Mouse (Mus musculus) liver, embryonic 14.5 days (tissue): Measurements from ENCODE around the gene Dhrs4. TPM values are rescaled to one million over a fixed set of nuclear protein-coding genes. Genes with fewer than 3 reads are reported as not detected.
A peak's percentile ranks its signal among the peaks of the same experiment; 100 is the strongest.

Experiments used
- ATAC-seq: fragments of 200-750 bp; cut with Nextera tagmentation; 2 replicates; pipeline ENCODE4 v1.8.0; 2017; ENCODE audit warnings: moderate number of reproducible peaks, mild to moderate bottlenecking, moderate library complexity; ENCODE audit not compliant: insufficient read depth
- DNase-seq, 3 experiments: peaks; one replicate each; pipeline ENCODE4 v3.0.0-alpha.2; 2012 to 2013; ENCODE audit warnings: low read depth in 3 of 3, low spot score in 3 of 3
- H3K27ac ChIP-seq: fragments of 300-500 bp; sonication (generic); 2 replicates; pipeline ENCODE4 v1.5.1; 2014; ENCODE audit warnings: moderate library complexity, mild to moderate bottlenecking, control low read depth, inconsistent platforms
- H3K27me3 ChIP-seq: fragments of 300-500 bp; sonication (generic); 2 replicates; pipeline ENCODE4 v1.6.1; 2014; ENCODE audit warnings: mild to moderate bottlenecking, low read length, moderate library complexity; ENCODE audit not compliant: control insufficient read depth, insufficient read depth
- H3K36me3 ChIP-seq: fragments of 300-500 bp; sonication (generic); replicated peaks from 2 replicates; pipeline ENCODE4 v1.6.1; 2014; ENCODE audit warnings: low read depth; ENCODE audit not compliant: control insufficient read depth, insufficient read depth
- H3K4me1 ChIP-seq, 2 experiments: fragments of 200-500 bp in 1 of 2; fragments of 300-500 bp in 1 of 2; sonication (generic) in 1 of 2; replicated peaks; 2 replicates each; pipeline ENCODE4 v1.6.1; 2012 to 2014; ENCODE audit warnings: antibody characterized with exemption in 1 of 2, inconsistent platforms in 1 of 2, low read length in 1 of 2; ENCODE audit not compliant: control insufficient read depth in 2 of 2, insufficient read depth in 2 of 2
- H3K4me2 ChIP-seq: fragments of 300-500 bp; sonication (generic); 2 replicates; pipeline ENCODE4 v1.6.1; 2014; ENCODE audit warnings: low read depth, mild to moderate bottlenecking, control low read depth, moderate library complexity
- H3K4me3 ChIP-seq, 2 experiments: fragments of 200-500 bp in 1 of 2; fragments of 300-500 bp in 1 of 2; sonication (generic) in 1 of 2; 2 replicates each; pipeline ENCODE4 v1.5.1; 2012 to 2014; ENCODE audit warnings: low read depth in 2 of 2, low read length in 2 of 2, mild to moderate bottlenecking in 2 of 2, control low read depth in 1 of 2, inconsistent platforms in 1 of 2, moderate library complexity in 1 of 2; ENCODE audit not compliant: insufficient read depth in 1 of 2
- H3K9ac ChIP-seq: fragments of 300-500 bp; sonication (generic); replicated peaks from 2 replicates; pipeline ENCODE4 v1.6.1; 2014; ENCODE audit warnings: mild to moderate bottlenecking, control low read depth, moderate library complexity
- H3K9me3 ChIP-seq: fragments of 300-500 bp; sonication (generic); 2 replicates; pipeline ENCODE4 v1.6.1; 2016; ENCODE audit warnings: low read length, mixed read lengths; ENCODE audit not compliant: control insufficient read depth
- CTCF ChIP-seq: IDR thresholded peaks from 2 replicates; pipeline ENCODE4 v1.5.1; 2016; ENCODE audit warnings: antibody characterized with exemption, low read depth, control low read depth
- EP300 ChIP-seq: IDR thresholded peaks from 2 replicates; pipeline ENCODE4 v1.6.1; 2016; ENCODE audit warnings: antibody characterized with exemption, low read depth
- WGBS: fragments of 180-500 bp; shearing (Covaris S2); extraction: QIAGEN DNeasy Blood & Tissue Kit; methylation state at CpG from one replicate; pipeline ENCODE4 v1.1.7; 2014; ENCODE audit not compliant: insufficient replicate concordance; 5-methylcytosine and 5-hydroxymethylcytosine counted together
- polyA plus RNA-seq, 2 experiments: library from polyadenylated mRNA; depleted of rRNA in 1 of 2; stranded (reverse) in 1 of 2; unstranded in 1 of 2; fragments of >200 nt; fragmentation: Nextera tagmentation in 1 of 2; extraction: Ambion mirVana in 1 of 2; gene quantifications; 2 replicates each; pipeline versions ENCODE4 v1.2.1 to v1.2.3; 2012 to 2014

The Dhrs4 gene
- polyA plus RNA-seq (2012; rRNA removed) (40.3 and 44.1 TPM in 2 replicates), polyA plus RNA-seq (2014; fragmentation: Nextera tagmentation; extraction: Ambion mirVana) (40.4 and 42.2 TPM in 2 replicates)

GRCm38 (mm10) chr14:55478651-55479599, at the start of gene Dhrs4:
Gene Dhrs4 (plus strand): TSS chr14:55478758.
- Histone ChIP-seq H3K36me3 (no peaks in the 10 kb centered on the region), H3K27ac (peak within 1 kb of the TSS; percentile 87), H3K4me3 (peak within 1 kb of the TSS; percentile 78 to 83), H3K9me3 (no peaks in the 10 kb centered on the region), H3K27me3 (no peaks in the 10 kb centered on the region), H3K4me1 (peaks cover 34 to 43% of the 10 kb centered on the region in 2 experiments), H3K9ac (peak within 1 kb of the TSS; percentile 92), H3K4me2 (peak within 1 kb of the TSS; percentile 84)
- TF ChIP-seq EP300 (peak; percentile 14; the same call in 1 of the 2 replicates), CTCF (peak; percentile 92)
- ATAC-seq = peak; percentile 84
- DNase-seq = peak; percentile 73 to 80 (median 76)
- under 1% methylated on average over 38 of the region's 38 CpGs for WGBS

GRCm38 (mm10) chr14:55430255-55430654, 48.3 kb upstream of the Dhrs4 start:
- no peaks in the 10 kb centered on the region for H3K36me3 ChIP-seq
- H3K4me1 ChIP-seq = peaks cover 0 to 14% of the 10 kb centered on the region in 2 experiments; a peak in 3 of 4 replicates
- DNase-seq (no peak), ATAC-seq (no peak)
- H3K27ac ChIP-seq = no peak overlapping the region
- WGBS = 43% methylated on average over 4 of the region's 4 CpGs
- H3K9ac ChIP-seq = no peak overlapping the region
- no peak overlapping the region for H3K4me2 ChIP-seq
- H3K27me3 ChIP-seq = no peaks in the 10 kb centered on the region
- no peak overlapping the region for H3K4me3 ChIP-seq
- TF ChIP-seq EP300 (no peak), CTCF (no peak)
- no peaks in the 10 kb centered on the region for H3K9me3 ChIP-seq

- ATAC-seq = no peak
- H3K9me3 ChIP-seq = no peaks in the 10 kb centered on the region
- TF ChIP-seq CTCF = no peak
- no peak for TF ChIP-seq EP300
- 31% methylated on average over 1 of the region's 1 CpGs for WGBS
- no peak for DNase-seq
- H3K4me2 ChIP-seq = no peak overlapping the region
- no peaks in the 10 kb centered on the region for H3K36me3 ChIP-seq
- no peak overlapping the region for H3K9ac ChIP-seq
- peaks cover 0 to 10% of the 10 kb centered on the region in 2 experiments; a peak in 3 of 4 replicates for H3K4me1 ChIP-seq
- H3K27me3 ChIP-seq = no peaks in the 10 kb centered on the region
- no peak overlapping the region for H3K4me3 ChIP-seq
- H3K27ac ChIP-seq = no peak overlapping the region
Observed at GRCm38 (mm10) chr14:55433052-55433451, 45.5 kb upstream of the Dhrs4 start.

GRCm38 (mm10) chr14:55434825-55435224, 43.7 kb upstream of the Dhrs4 start:
- no peak for DNase-seq
- 86% methylated on average over 3 of the region's 3 CpGs for WGBS

GRCm38 (mm10) chr14:55437118-55437517, 41.4 kb upstream of the Dhrs4 start:
- no peak overlapping the region for H3K27ac ChIP-seq
- 61% methylated on average over 8 of the region's 8 CpGs for WGBS
- ATAC-seq = no peak
- H3K9ac ChIP-seq = no peak overlapping the region
- TF ChIP-seq EP300 (no peak), CTCF (no peak)
- no peaks in the 10 kb centered on the region for H3K36me3 ChIP-seq
- no peaks in the 10 kb centered on the region for H3K27me3 ChIP-seq
- H3K4me2 ChIP-seq = no peak overlapping the region
- no peaks in the 10 kb centered on the region for H3K9me3 ChIP-seq
- no peaks in the 10 kb centered on the region for H3K4me1 ChIP-seq
- no peak overlapping the region for H3K4me3 ChIP-seq
- DNase-seq = no peak

More at GRCm38 (mm10) chr14:55434825-55435224, 43.7 kb upstream of the Dhrs4 start:
- TF ChIP-seq CTCF (no peak), EP300 (no peak)
- H3K9ac ChIP-seq = no peak overlapping the region
- no peak for ATAC-seq
- H3K9me3 ChIP-seq = no peaks in the 10 kb centered on the region
- no peak overlapping the region for H3K4me3 ChIP-seq
- no peak overlapping the region for H3K27ac ChIP-seq
- no peaks in the 10 kb centered on the region for H3K27me3 ChIP-seq
- peaks cover 0 to 10% of the 10 kb centered on the region in 2 experiments; a peak in 3 of 4 replicates for H3K4me1 ChIP-seq
- H3K36me3 ChIP-seq = no peaks in the 10 kb centered on the region
- H3K4me2 ChIP-seq = no peak overlapping the region
